Mouse (Mus musculus): ENCODE results near the gene Cpeb2. TPM values are rescaled to one million over a fixed set of nuclear protein-coding genes. Genes with fewer than 3 reads are reported as not detected.

The Cpeb2 gene
- total and polyA plus RNA-seq, 3 experiments = 0.25 to 1.0 (median 0.52) TPM

- H3K4me2 ChIP-seq (ENCODE audit: insufficient read depth, low read depth, poor library complexity, severe bottlenecking) = no peak overlapping the region
- no peaks in the 10 kb centered on the region for H3K79me2 ChIP-seq (replicated peaks; ENCODE audit: control insufficient read depth, extremely low read depth, insufficient read depth, poor library complexity, severe bottlenecking)
- H3K9ac ChIP-seq (ENCODE audit: insufficient read depth, low read depth) = no peak overlapping the region
- no peaks in the 10 kb centered on the region for H3K36me3 ChIP-seq (replicated peaks in 1 of 2; ENCODE audit: control insufficient read depth in 1 of 2, insufficient read depth in 1 of 2, low read length in 1 of 2)
- DNase-seq (ENCODE audit: extremely low read depth) = no peak
- in situ Hi-C loops (cut with MboI; ENCODE audit: low pct_ligation_motif_present, low pct_unique_long_range_greater_than_20kb, low sequenced_read_pairs) (no loop called here), dilution Hi-C loops (cut with MboI; ENCODE audit: extremely low pct_ligation_motif_present, extremely low pct_unique_long_range_greater_than_20kb, low sequenced_read_pairs) (no loop called here)
- H3K9me3 ChIP-seq (replicated peaks; ENCODE audit: low read length) = no peaks in the 10 kb centered on the region
- H3K4me1 ChIP-seq (ENCODE audit: control insufficient read depth in 1 of 2, insufficient read depth in 2 of 2) = peaks cover 0 to 4% of the 10 kb centered on the region in 2 experiments; a peak in 1 of 4 replicates
- no peak overlapping the region for H3K27ac ChIP-seq (ENCODE audit: insufficient read depth, low read depth)
- no peaks in the 10 kb centered on the region for H3K27me3 ChIP-seq (replicated peaks)
- TF ChIP-seq ELF1 (IDR thresholded peaks at IDR 0.05; ENCODE audit: low read depth, low read length) (no peak), PAX5 (IDR thresholded peaks at IDR 0.05; ENCODE audit: low read length) (no peak), USF2 (conservative IDR thresholded peaks at IDR 0.05; ENCODE audit: low read depth, low read length) (no peak), NELFE (IDR thresholded peaks at IDR 0.05; ENCODE audit: low read depth, low read length) (no peak), HCFC1 (IDR thresholded peaks at IDR 0.05; ENCODE audit: low read depth, low read length) (no peak), CHD2 (IDR thresholded peaks at IDR 0.05; ENCODE audit: low read length) (no peak), MXI1 (IDR thresholded peaks at IDR 0.05; ENCODE audit: low read depth, low read length) (no peak), RAD21 (IDR thresholded peaks at IDR 0.05; ENCODE audit: low read depth, low read length) (no peak), TCF12 (IDR thresholded peaks at IDR 0.05; ENCODE audit: low read depth, low read length) (no peak), EP300 (IDR thresholded peaks at IDR 0.05; ENCODE audit: low read length) (no peak), MYC (IDR thresholded peaks at IDR 0.05; ENCODE audit: low read depth, low read length) (no peak)
- H3K4me3 ChIP-seq (replicated peaks in 1 of 3; ENCODE audit: low read depth in 2 of 3, low read length in 2 of 3, poor library complexity in 1 of 3) = no peak overlapping the region
Measured at GRCm38 (mm10) chr5:43328579-43328978, 95.6 kb downstream of the Cpeb2 start.

GRCm38 (mm10) chr5:43330260-43330659, 97.3 kb downstream of the Cpeb2 start:
- DNase-seq (ENCODE audit: extremely low read depth) = no peak
- Histone ChIP-seq H3K9me3 (replicated peaks; ENCODE audit: low read length) (no peaks in the 10 kb centered on the region), H3K36me3 (replicated peaks in 1 of 2; ENCODE audit: control insufficient read depth in 1 of 2, insufficient read depth in 1 of 2, low read length in 1 of 2) (no peaks in the 10 kb centered on the region), H3K79me2 (replicated peaks; ENCODE audit: control insufficient read depth, extremely low read depth, insufficient read depth, poor library complexity, severe bottlenecking) (no peaks in the 10 kb centered on the region), H3K9ac (ENCODE audit: insufficient read depth, low read depth) (no peak overlapping the region), H3K4me2 (ENCODE audit: insufficient read depth, low read depth, poor library complexity, severe bottlenecking) (no peak overlapping the region), H3K27ac (ENCODE audit: insufficient read depth, low read depth) (no peak overlapping the region), H3K4me1 (ENCODE audit: control insufficient read depth in 1 of 2, insufficient read depth in 2 of 2) (no peaks in the 10 kb centered on the region), H3K27me3 (replicated peaks) (no peaks in the 10 kb centered on the region), H3K4me3 (replicated peaks in 1 of 3; ENCODE audit: low read depth in 2 of 3, low read length in 2 of 3, poor library complexity in 1 of 3) (no peak overlapping the region)
- dilution Hi-C loops (cut with MboI; ENCODE audit: extremely low pct_ligation_motif_present, extremely low pct_unique_long_range_greater_than_20kb, low sequenced_read_pairs) (no loop called here), in situ Hi-C loops (cut with MboI; ENCODE audit: low pct_ligation_motif_present, low pct_unique_long_range_greater_than_20kb, low sequenced_read_pairs) (no loop called here)
- TF ChIP-seq ETS1 (conservative IDR thresholded peaks at IDR 0.05; ENCODE audit: low read depth, low read length) = no peak
- TF ChIP-seq ELF1 (IDR thresholded peaks at IDR 0.05; ENCODE audit: low read depth, low read length) = no peak
- TF ChIP-seq SMC3 (IDR thresholded peaks at IDR 0.05; ENCODE audit: low read depth, low read length) = no peak

GRCm38 (mm10) chr5:43334469-43334868, 101.5 kb downstream of the Cpeb2 start:
- Histone ChIP-seq H3K4me1 (ENCODE audit: control insufficient read depth in 1 of 2, insufficient read depth in 2 of 2) (no peaks in the 10 kb centered on the region), H3K27me3 (replicated peaks) (no peaks in the 10 kb centered on the region), H3K9ac (ENCODE audit: insufficient read depth, low read depth) (no peak overlapping the region), H3K9me3 (replicated peaks; ENCODE audit: low read length) (no peaks in the 10 kb centered on the region), H3K79me2 (replicated peaks; ENCODE audit: control insufficient read depth, extremely low read depth, insufficient read depth, poor library complexity, severe bottlenecking) (no peaks in the 10 kb centered on the region), H3K4me3 (replicated peaks in 1 of 3; ENCODE audit: low read depth in 2 of 3, low read length in 2 of 3, poor library complexity in 1 of 3) (no peak overlapping the region), H3K27ac (ENCODE audit: insufficient read depth, low read depth) (no peak overlapping the region), H3K4me2 (ENCODE audit: insufficient read depth, low read depth, poor library complexity, severe bottlenecking) (no peak overlapping the region), H3K36me3 (replicated peaks in 1 of 2; ENCODE audit: control insufficient read depth in 1 of 2, insufficient read depth in 1 of 2, low read length in 1 of 2) (no peaks in the 10 kb centered on the region)
- no peak for DNase-seq (ENCODE audit: extremely low read depth)
- dilution Hi-C loops (cut with MboI; ENCODE audit: extremely low pct_ligation_motif_present, extremely low pct_unique_long_range_greater_than_20kb, low sequenced_read_pairs) = no loop called here
- no peak for TF ChIP-seq MAFK (IDR thresholded peaks at IDR 0.05; ENCODE audit: insufficient replicate concordance, low read length)
- TF ChIP-seq CHD1 (IDR thresholded peaks at IDR 0.05; ENCODE audit: low read depth, low read length) = no peak
- no peak for TF ChIP-seq USF2 (conservative IDR thresholded peaks at IDR 0.05; ENCODE audit: low read depth, low read length)
- no peak for TF ChIP-seq GABPA (IDR thresholded peaks at IDR 0.05; ENCODE audit: insufficient replicate concordance, low read depth, low read length)
- TF ChIP-seq ELF1 (IDR thresholded peaks at IDR 0.05; ENCODE audit: low read depth, low read length) = no peak
- no peak for TF ChIP-seq RCOR1 (conservative IDR thresholded peaks at IDR 0.05; ENCODE audit: low read depth, low read length)
- TF ChIP-seq SMC3 (IDR thresholded peaks at IDR 0.05; ENCODE audit: low read depth, low read length) = no peak
- no peak for TF ChIP-seq PAX5 (IDR thresholded peaks at IDR 0.05; ENCODE audit: low read length)
- in situ Hi-C loops (cut with MboI; ENCODE audit: low pct_ligation_motif_present, low pct_unique_long_range_greater_than_20kb, low sequenced_read_pairs) = no loop called here
